Mouse (Mus musculus): Measurements from ENCODE around the gene Mphosph9. TPM values are rescaled to one million over a fixed set of nuclear protein-coding genes. Genes with fewer than 3 reads are reported as not detected.
"Not testable (repeated sequence)": the region's sequence is repeated elsewhere in the genome, so short reads cannot be mapped to it uniquely, and the experiment has no call there.

The Mphosph9 gene
- total and polyA plus RNA-seq, 2 experiments, result 1.1 to 2.3 TPM

DNA sequence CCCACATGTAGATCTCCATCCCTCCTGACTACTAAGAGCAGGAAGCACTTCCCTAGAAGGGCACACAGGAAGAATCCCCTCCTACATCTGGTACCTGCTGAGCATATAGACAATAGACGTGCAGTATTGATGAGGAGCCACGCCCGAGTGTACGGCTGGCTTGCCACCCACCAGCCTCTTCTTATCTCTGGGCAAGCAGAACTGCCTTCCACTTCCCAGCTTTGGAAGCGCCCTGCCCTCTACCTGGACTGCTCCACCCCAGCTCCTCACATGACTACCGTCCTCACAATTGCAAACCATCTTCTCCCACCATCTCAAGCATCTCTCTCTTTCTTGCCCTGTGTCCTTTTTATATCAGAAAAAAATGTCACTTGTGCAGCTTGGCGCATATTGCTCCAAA lies 10.1 kb downstream of the Mphosph9 start:
- Histone ChIP-seq H3K27ac (replicated peaks; ENCODE audit: insufficient read depth, low read depth, low read length) (no peak overlapping the region), H3K36me3 (ENCODE audit: control insufficient read depth, insufficient read depth, low read length) (peaks cover 9% of the 10 kb centered on the region; the same call in 1 of the 2 replicates), H3K9ac (ENCODE audit: low read depth, low read length) (no peak overlapping the region), H3K4me3 (ENCODE audit: insufficient read depth, low read depth, low read length) (no peak overlapping the region), H3K4me1 (ENCODE audit: control insufficient read depth, insufficient read depth, low read length) (no peaks in the 10 kb centered on the region), H3K27me3 (ENCODE audit: control insufficient read depth, insufficient read depth, low read length) (no peaks in the 10 kb centered on the region), H3K79me2 (ENCODE audit: control insufficient read depth, insufficient read depth, low read length) (no peaks in the 10 kb centered on the region)
- DNase-seq (ENCODE audit: extremely low read depth, low read depth, low spot score), result no peak
- 88% methylated on average over 7 of the region's 7 CpGs for WGBS
- no peak for TF ChIP-seq CTCF (IDR thresholded peaks at IDR 0.05; ENCODE audit: low read depth, low read length)

DNA sequence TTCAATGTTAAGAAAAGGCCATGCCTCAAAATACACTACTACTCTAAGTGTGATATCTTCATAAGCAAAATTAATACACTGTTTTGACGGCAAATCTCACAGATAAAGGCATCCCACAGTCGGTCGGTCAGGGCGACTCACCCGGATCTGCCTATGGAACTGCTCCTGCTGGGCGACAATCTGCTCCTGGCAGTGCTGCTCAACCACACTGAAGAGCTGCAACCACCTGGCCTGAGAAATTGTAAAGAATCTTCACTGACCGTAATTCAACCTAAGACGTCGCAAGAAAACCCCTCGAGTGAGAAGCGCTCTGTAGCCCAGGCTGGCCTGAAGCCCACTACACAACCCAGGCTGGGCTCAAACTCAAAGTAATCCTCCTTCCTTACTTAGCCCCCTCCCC lies 11.8 kb downstream of the Mphosph9 start:
- no peaks in the 10 kb centered on the region for H3K27me3 ChIP-seq (ENCODE audit: control insufficient read depth, insufficient read depth, low read length)
- H3K9ac ChIP-seq (ENCODE audit: low read depth, low read length), result no peak overlapping the region
- no peaks in the 10 kb centered on the region for H3K79me2 ChIP-seq (ENCODE audit: control insufficient read depth, insufficient read depth, low read length)
- no peak for DNase-seq (ENCODE audit: extremely low read depth, low read depth, low spot score)
- H3K4me3 ChIP-seq (ENCODE audit: insufficient read depth, low read depth, low read length), result no peak overlapping the region
- H3K27ac ChIP-seq (replicated peaks; ENCODE audit: insufficient read depth, low read depth, low read length), result no peak overlapping the region
- WGBS, result 98% methylated on average over 11 of the region's 11 CpGs
- TF ChIP-seq CTCF (IDR thresholded peaks at IDR 0.05; ENCODE audit: low read depth, low read length), result no peak
- no peak for TF ChIP-seq POLR2A (IDR thresholded peaks at IDR 0.05; ENCODE audit: extremely low read depth, insufficient read depth, low read length)
- peaks cover 13% of the 10 kb centered on the region; the same call in 1 of the 2 replicates for H3K36me3 ChIP-seq (ENCODE audit: control insufficient read depth, insufficient read depth, low read length)
- H3K4me1 ChIP-seq (ENCODE audit: control insufficient read depth, insufficient read depth, low read length), result no peaks in the 10 kb centered on the region

DNA sequence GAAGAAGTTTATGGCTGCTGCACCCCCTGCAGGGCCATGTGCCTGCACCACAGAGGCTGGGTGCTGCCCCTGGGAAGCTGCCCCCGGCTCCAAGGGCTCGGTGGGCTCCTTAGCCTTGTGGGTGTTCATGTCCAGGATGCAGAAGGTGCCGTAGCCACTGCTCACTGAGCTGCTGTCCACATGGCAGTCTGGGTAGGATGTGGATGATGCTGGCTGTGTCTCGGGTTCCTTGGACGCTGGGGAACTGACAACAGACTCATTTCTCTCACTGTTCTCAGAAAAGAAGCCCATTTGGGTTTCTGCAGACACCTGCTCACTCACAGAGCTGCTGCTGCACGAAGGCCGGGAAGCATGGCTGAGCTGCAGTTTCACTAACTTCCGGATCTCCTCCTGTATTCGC lies 12.3 kb downstream of the Mphosph9 start:
- Histone ChIP-seq H3K79me2 (ENCODE audit: control insufficient read depth, insufficient read depth, low read length) (no peaks in the 10 kb centered on the region), H3K9ac (ENCODE audit: low read depth, low read length) (no peak overlapping the region), H3K4me3 (ENCODE audit: insufficient read depth, low read depth, low read length) (no peak overlapping the region), H3K4me1 (ENCODE audit: control insufficient read depth, insufficient read depth, low read length) (no peaks in the 10 kb centered on the region), H3K27ac (replicated peaks; ENCODE audit: insufficient read depth, low read depth, low read length) (no peak overlapping the region), H3K27me3 (ENCODE audit: control insufficient read depth, insufficient read depth, low read length) (no peaks in the 10 kb centered on the region), H3K36me3 (ENCODE audit: control insufficient read depth, insufficient read depth, low read length) (peaks cover 12% of the 10 kb centered on the region; the same call in 1 of the 2 replicates)
- WGBS, result 97% methylated on average over 9 of the region's 9 CpGs
- no peak for TF ChIP-seq CTCF (IDR thresholded peaks at IDR 0.05; ENCODE audit: low read depth, low read length)
- TF ChIP-seq POLR2A (IDR thresholded peaks at IDR 0.05; ENCODE audit: extremely low read depth, insufficient read depth, low read length), result no peak
- no peak for DNase-seq (ENCODE audit: extremely low read depth, low read depth, low spot score)

DNA sequence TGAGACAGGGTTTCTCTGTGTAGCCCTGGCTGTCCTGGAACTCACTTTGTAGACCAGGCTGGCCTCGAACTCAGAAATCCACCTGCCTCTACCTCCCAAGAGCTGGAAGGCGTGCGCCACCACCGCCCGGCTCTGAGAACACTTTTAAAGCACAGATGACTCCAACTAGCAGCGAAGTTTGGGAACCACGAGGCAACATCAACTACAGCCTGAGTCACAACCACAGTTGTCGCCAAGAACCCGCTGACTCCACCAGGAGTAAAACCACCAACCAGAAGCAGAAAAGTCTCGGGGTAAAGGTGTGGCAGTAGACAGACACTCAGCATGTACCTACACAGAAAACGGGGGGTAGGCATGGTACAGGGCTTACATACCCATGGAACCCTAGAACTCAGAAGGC lies 17.7 kb downstream of the Mphosph9 start:
- Histone ChIP-seq H3K27me3 (ENCODE audit: control insufficient read depth, insufficient read depth, low read length) (no peaks in the 10 kb centered on the region), H3K4me1 (ENCODE audit: control insufficient read depth, insufficient read depth, low read length) (peaks cover 2% of the 10 kb centered on the region; the same call in 1 of the 2 replicates), H3K9ac (ENCODE audit: low read depth, low read length) (no peak overlapping the region), H3K4me3 (ENCODE audit: insufficient read depth, low read depth, low read length) (no peak overlapping the region), H3K79me2 (ENCODE audit: control insufficient read depth, insufficient read depth, low read length) (no peaks in the 10 kb centered on the region), H3K36me3 (ENCODE audit: control insufficient read depth, insufficient read depth, low read length) (peaks cover 7% of the 10 kb centered on the region; the same call in 1 of the 2 replicates), H3K27ac (replicated peaks; ENCODE audit: insufficient read depth, low read depth, low read length) (no peak overlapping the region)
- TF ChIP-seq POLR2A (IDR thresholded peaks at IDR 0.05; ENCODE audit: extremely low read depth, insufficient read depth, low read length), result no peak
- no peak for TF ChIP-seq CTCF (IDR thresholded peaks at IDR 0.05; ENCODE audit: low read depth, low read length)
- 94% methylated on average over 11 of the region's 11 CpGs for WGBS
- no peak for DNase-seq (ENCODE audit: extremely low read depth, low read depth, low spot score)

DNA sequence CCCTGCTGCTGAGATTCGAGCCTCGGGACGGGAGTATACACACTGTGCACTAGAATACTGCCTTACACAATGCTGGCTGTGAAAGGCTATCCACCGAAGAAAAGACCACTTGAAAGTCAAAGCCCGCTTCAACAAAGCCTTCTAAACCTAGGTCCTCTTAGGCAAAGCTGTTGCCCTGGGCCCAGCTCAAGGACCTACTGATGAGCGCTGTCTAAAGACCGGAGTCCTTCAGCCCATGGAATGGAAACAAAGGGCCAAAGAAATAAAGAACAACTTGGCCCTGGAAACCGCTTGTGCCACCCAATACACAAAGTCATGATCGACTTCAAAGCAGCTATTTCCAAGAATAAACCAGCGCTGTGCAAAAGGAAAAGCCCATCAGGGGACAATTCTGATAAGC lies 18.6 kb downstream of the Mphosph9 start:
- no peak overlapping the region for H3K4me3 ChIP-seq (ENCODE audit: insufficient read depth, low read depth, low read length)
- H3K4me1 ChIP-seq (ENCODE audit: control insufficient read depth, insufficient read depth, low read length), result peaks cover 2% of the 10 kb centered on the region; the same call in 1 of the 2 replicates
- no peak overlapping the region for H3K27ac ChIP-seq (replicated peaks; ENCODE audit: insufficient read depth, low read depth, low read length)
- WGBS, result 95% methylated on average over 10 of the region's 10 CpGs
- no peaks in the 10 kb centered on the region for H3K79me2 ChIP-seq (ENCODE audit: control insufficient read depth, insufficient read depth, low read length)
- DNase-seq (ENCODE audit: extremely low read depth, low read depth, low spot score), result no peak
- H3K36me3 ChIP-seq (ENCODE audit: control insufficient read depth, insufficient read depth, low read length), result peaks cover 4% of the 10 kb centered on the region; the same call in 1 of the 2 replicates
- no peak overlapping the region for H3K9ac ChIP-seq (ENCODE audit: low read depth, low read length)
- no peaks in the 10 kb centered on the region for H3K27me3 ChIP-seq (ENCODE audit: control insufficient read depth, insufficient read depth, low read length)
- TF ChIP-seq POLR2A (IDR thresholded peaks at IDR 0.05; ENCODE audit: extremely low read depth, insufficient read depth, low read length), result no peak
- TF ChIP-seq CTCF (IDR thresholded peaks at IDR 0.05; ENCODE audit: low read depth, low read length), result no peak

DNA sequence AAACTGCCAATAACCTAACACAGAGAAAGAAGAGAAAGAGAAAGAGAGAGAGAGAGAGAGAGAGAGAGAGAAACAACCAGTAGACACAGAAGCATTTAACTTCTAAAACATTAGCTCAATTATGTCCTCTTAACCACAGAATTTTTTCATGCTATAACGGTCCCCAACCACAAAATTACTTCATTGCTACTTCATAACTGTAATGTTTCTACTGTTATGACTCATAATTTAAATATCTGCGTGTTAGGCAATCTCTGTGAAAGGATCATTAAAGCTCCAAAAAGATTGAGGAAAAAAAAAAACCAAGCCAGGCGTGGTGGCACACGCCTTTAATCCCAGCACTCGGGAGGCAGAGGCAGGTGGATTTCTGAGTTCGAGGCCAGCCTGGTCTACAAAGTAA lies 24.9 kb downstream of the Mphosph9 start:
- H3K79me2 ChIP-seq (ENCODE audit: control insufficient read depth, insufficient read depth, low read length); H3K27me3 ChIP-seq (ENCODE audit: control insufficient read depth, insufficient read depth, low read length); H3K4me3 ChIP-seq (ENCODE audit: insufficient read depth, low read depth, low read length); H3K27ac ChIP-seq (replicated peaks; ENCODE audit: insufficient read depth, low read depth, low read length); H3K36me3 ChIP-seq (ENCODE audit: control insufficient read depth, insufficient read depth, low read length); H3K4me1 ChIP-seq (ENCODE audit: control insufficient read depth, insufficient read depth, low read length); DNase-seq (ENCODE audit: extremely low read depth, low read depth, low spot score); H3K9ac ChIP-seq (ENCODE audit: low read depth, low read length): not testable (repeated sequence)
- WGBS, result 90% methylated on average over 6 of the region's 6 CpGs

All from liver, adult 2 months (tissue).